Mouse (Mus musculus) CH12.LX (cell line): ENCODE data around the gene Cuta. TPM values are rescaled to one million over a fixed set of nuclear protein-coding genes. Genes with fewer than 3 reads are reported as not detected.

Experiments used
- DNase-seq: peaks from one replicate; pipeline ENCODE4 v3.0.0-alpha.2; 2013; ENCODE audit errors: extremely low read depth
- H3K27ac ChIP-seq: 2 replicates; pipeline ENCODE4 v1.5.1; 2012; ENCODE audit warnings: low read depth, mild to moderate bottlenecking, control low read depth, moderate library complexity; ENCODE audit not compliant: insufficient read depth
- H3K27me3 ChIP-seq: replicated peaks from 2 replicates; pipeline ENCODE3; 2012; ENCODE audit warnings: inconsistent platforms
- H3K36me3 ChIP-seq, 2 experiments: replicated peaks in 1 of 2; 2 replicates each; pipeline versions ENCODE3 to v1.6.1; 2012; ENCODE audit warnings: inconsistent platforms in 1 of 2, low read length in 1 of 2, mild to moderate bottlenecking in 1 of 2, mixed read lengths in 1 of 2, moderate library complexity in 1 of 2; ENCODE audit not compliant: control insufficient read depth in 1 of 2, insufficient read depth in 1 of 2
- H3K4me1 ChIP-seq, 2 experiments: 2 replicates each; pipeline ENCODE4 v1.6.1; 2012; ENCODE audit warnings: inconsistent platforms in 1 of 2, moderate library complexity in 1 of 2; ENCODE audit not compliant: insufficient read depth in 2 of 2, control insufficient read depth in 1 of 2
- H3K4me2 ChIP-seq: 2 replicates; pipeline ENCODE4 v1.6.1; 2012; ENCODE audit warnings: low read depth, mild to moderate bottlenecking, control low read depth; ENCODE audit not compliant: poor library complexity, insufficient read depth, severe bottlenecking
- H3K4me3 ChIP-seq, 3 experiments: fragments of 150-350 bp in 1 of 3; sonication (generic) in 1 of 3; replicated peaks in 1 of 3; 2 replicates each; pipeline versions ENCODE3 to v1.5.1; 2011 to 2012; ENCODE audit warnings: low read depth in 2 of 3, low read length in 2 of 3, mild to moderate bottlenecking in 2 of 3, moderate library complexity in 2 of 3, control low read depth in 1 of 3, improper control_type of control experiment in 1 of 3, inconsistent platforms in 1 of 3, mixed read lengths in 1 of 3; ENCODE audit not compliant: poor library complexity in 1 of 3
- H3K79me2 ChIP-seq: replicated peaks from 2 replicates; pipeline ENCODE4 v1.6.1; 2012; ENCODE audit warnings: mild to moderate bottlenecking, moderate library complexity; ENCODE audit not compliant: control insufficient read depth, poor library complexity, insufficient read depth, severe bottlenecking; ENCODE audit errors: extremely low read depth
- H3K9ac ChIP-seq: 2 replicates; pipeline ENCODE4 v1.6.1; 2012; ENCODE audit warnings: low read depth, mild to moderate bottlenecking, control low read depth, moderate library complexity; ENCODE audit not compliant: insufficient read depth
- H3K9me3 ChIP-seq: replicated peaks from 2 replicates; pipeline ENCODE3; 2012; ENCODE audit warnings: low read length, inconsistent platforms, mixed read lengths
- BHLHE40 ChIP-seq: IDR thresholded peaks from 2 replicates; pipeline ENCODE4 v1.6.1; 2011; ENCODE audit warnings: mild to moderate bottlenecking, low read depth, low read length, improper control_type of control experiment
- CHD2 ChIP-seq: IDR thresholded peaks from 2 replicates; pipeline ENCODE4 v1.6.1; 2011; ENCODE audit warnings: low read length, improper control_type of control experiment
- CTCF ChIP-seq, 2 experiments: IDR thresholded peaks in 1 of 2; conservative IDR thresholded peaks in 1 of 2; 2 replicates each; pipeline ENCODE4 v1.5.1; 2011 to 2012; ENCODE audit warnings: low read depth in 2 of 2, low read length in 2 of 2, improper control_type of control experiment in 1 of 2, inconsistent platforms in 1 of 2, mild to moderate bottlenecking in 1 of 2, moderate library complexity in 1 of 2
- E2F4 ChIP-seq: IDR thresholded peaks from 2 replicates; pipeline ENCODE4 v1.6.1; 2011; ENCODE audit warnings: low read depth, low read length, improper control_type of control experiment; ENCODE audit not compliant: insufficient replicate concordance
- ELF1 ChIP-seq: IDR thresholded peaks from 2 replicates; pipeline ENCODE4 v1.6.1; 2014; ENCODE audit warnings: low read depth, mild to moderate bottlenecking, inconsistent platforms, low read length, improper control_type of control experiment
- EP300 ChIP-seq: IDR thresholded peaks from 2 replicates; pipeline ENCODE4 v1.6.1; 2011; ENCODE audit warnings: low read length, improper control_type of control experiment
- GABPA ChIP-seq: IDR thresholded peaks from 2 replicates; pipeline ENCODE4 v1.6.1; 2012; ENCODE audit warnings: low read depth, low read length, improper control_type of control experiment, inconsistent platforms; ENCODE audit not compliant: insufficient replicate concordance
- HCFC1 ChIP-seq: IDR thresholded peaks from 2 replicates; pipeline ENCODE4 v1.6.1; 2012; ENCODE audit warnings: low read depth, mild to moderate bottlenecking, inconsistent platforms, low read length, improper control_type of control experiment
- IRF4 ChIP-seq: IDR thresholded peaks from 2 replicates; pipeline ENCODE4 v1.6.1; 2014; ENCODE audit warnings: low read depth, mild to moderate bottlenecking, inconsistent platforms, low read length, improper control_type of control experiment
- JUN ChIP-seq: IDR thresholded peaks from 2 replicates; pipeline ENCODE4 v1.6.1; 2011; ENCODE audit warnings: low read depth, mild to moderate bottlenecking, low read length, improper control_type of control experiment, moderate library complexity; ENCODE audit not compliant: insufficient read depth
- MAX ChIP-seq: IDR thresholded peaks from 2 replicates; pipeline ENCODE4 v1.6.1; 2011; ENCODE audit warnings: low read length, improper control_type of control experiment
- MYC ChIP-seq: IDR thresholded peaks from 2 replicates; pipeline ENCODE4 v1.6.1; 2011; ENCODE audit warnings: low read depth, mild to moderate bottlenecking, improper control_type of control experiment, low read length
- NELFE ChIP-seq: IDR thresholded peaks from 2 replicates; pipeline ENCODE4 v1.6.1; 2011; ENCODE audit warnings: low read depth, low read length, improper control_type of control experiment
- NRF1 ChIP-seq: IDR thresholded peaks from 2 replicates; pipeline ENCODE4 v1.6.1; 2014; ENCODE audit warnings: low read depth, mild to moderate bottlenecking, inconsistent platforms, low read length, improper control_type of control experiment, moderate library complexity
- POLR2A ChIP-seq: IDR thresholded peaks from 2 replicates; pipeline ENCODE4 v1.6.1; 2011; ENCODE audit warnings: low read depth, mild to moderate bottlenecking, improper control_type of control experiment, low read length
- RAD21 ChIP-seq: IDR thresholded peaks from 2 replicates; pipeline ENCODE4 v1.6.1; 2011; ENCODE audit warnings: low read depth, mild to moderate bottlenecking, low read length, improper control_type of control experiment, moderate library complexity
- RCOR1 ChIP-seq: conservative IDR thresholded peaks from 2 replicates; pipeline ENCODE4 v1.6.1; 2012; ENCODE audit warnings: low read depth, mild to moderate bottlenecking, inconsistent platforms, low read length, improper control_type of control experiment
- SIN3A ChIP-seq: IDR thresholded peaks from 2 replicates; pipeline ENCODE4 v1.6.1; 2012; ENCODE audit warnings: low read length, improper control_type of control experiment, inconsistent platforms
- SMC3 ChIP-seq: IDR thresholded peaks from 2 replicates; pipeline ENCODE4 v1.6.1; 2011; ENCODE audit warnings: low read depth, low read length, improper control_type of control experiment
- TBP ChIP-seq: conservative IDR thresholded peaks from 2 replicates; pipeline ENCODE4 v1.6.1; 2011; ENCODE audit warnings: low read depth, low read length, improper control_type of control experiment
- TCF12 ChIP-seq: IDR thresholded peaks from 2 replicates; pipeline ENCODE4 v1.6.1; 2014; ENCODE audit warnings: low read depth, mild to moderate bottlenecking, inconsistent platforms, low read length, improper control_type of control experiment
- UBTF ChIP-seq: IDR thresholded peaks from 2 replicates; pipeline ENCODE4 v1.6.1; 2012; ENCODE audit warnings: low read depth, mild to moderate bottlenecking, inconsistent platforms, low read length, improper control_type of control experiment, moderate library complexity
- USF1 ChIP-seq: IDR thresholded peaks from 2 replicates; pipeline ENCODE4 v1.6.1; 2014; ENCODE audit warnings: low read depth, mild to moderate bottlenecking, inconsistent platforms, low read length, improper control_type of control experiment
- USF2 ChIP-seq: conservative IDR thresholded peaks from 2 replicates; pipeline ENCODE4 v1.6.1; 2011; ENCODE audit warnings: low read depth, low read length, improper control_type of control experiment
- ZKSCAN1 ChIP-seq: IDR thresholded peaks from 2 replicates; pipeline ENCODE4 v1.6.1; 2012; ENCODE audit warnings: low read depth, inconsistent platforms, low read length, improper control_type of control experiment, borderline replicate concordance
- ZMIZ1 ChIP-seq: IDR thresholded peaks from 2 replicates; pipeline ENCODE4 v1.6.1; 2012; ENCODE audit warnings: low read depth, mild to moderate bottlenecking, inconsistent platforms, low read length, improper control_type of control experiment
- ZNF384 ChIP-seq: IDR thresholded peaks from 2 replicates; pipeline ENCODE4 v1.6.1; 2012; ENCODE audit warnings: low read depth, low read length, improper control_type of control experiment, inconsistent platforms
- dilution Hi-C: fragments of 300-500 bp; cut with MboI; formaldehyde crosslinking; loops from 2 replicates; pipeline ENCODE4 v1.14.3; 2020; ENCODE audit warnings: low sequenced_read_pairs; ENCODE audit not compliant: extremely low pct_unique_long_range_greater_than_20kb, extremely low pct_ligation_motif_present
- in situ Hi-C: fragments of 300-500 bp; cut with MboI; formaldehyde crosslinking; loops from 3 replicates; pipeline ENCODE4 v1.14.3; 2019; ENCODE audit warnings: low sequenced_read_pairs, low pct_ligation_motif_present, low pct_unique_long_range_greater_than_20kb, mixed read lengths
- polyA plus RNA-seq: library from polyadenylated mRNA; unstranded; fragments of >175 nt; gene quantifications from 2 replicates; pipeline ENCODE4 v1.2.1, GENCODE M21; 2012; ENCODE audit warnings: low read depth; ENCODE audit not compliant: insufficient read length
- total RNA-seq, 2 experiments: library from RNA; depleted of rRNA; stranded (reverse); fragments of 300-350 nt in 1 of 2; fragments of >200 nt in 1 of 2; gene quantifications; 2 replicates each; pipeline ENCODE4 v1.2.3; 2012 to 2014

The Cuta gene
- total and polyA plus RNA-seq, 3 experiments, result 30.5 to 121 (median 34.6) TPM

DNA sequence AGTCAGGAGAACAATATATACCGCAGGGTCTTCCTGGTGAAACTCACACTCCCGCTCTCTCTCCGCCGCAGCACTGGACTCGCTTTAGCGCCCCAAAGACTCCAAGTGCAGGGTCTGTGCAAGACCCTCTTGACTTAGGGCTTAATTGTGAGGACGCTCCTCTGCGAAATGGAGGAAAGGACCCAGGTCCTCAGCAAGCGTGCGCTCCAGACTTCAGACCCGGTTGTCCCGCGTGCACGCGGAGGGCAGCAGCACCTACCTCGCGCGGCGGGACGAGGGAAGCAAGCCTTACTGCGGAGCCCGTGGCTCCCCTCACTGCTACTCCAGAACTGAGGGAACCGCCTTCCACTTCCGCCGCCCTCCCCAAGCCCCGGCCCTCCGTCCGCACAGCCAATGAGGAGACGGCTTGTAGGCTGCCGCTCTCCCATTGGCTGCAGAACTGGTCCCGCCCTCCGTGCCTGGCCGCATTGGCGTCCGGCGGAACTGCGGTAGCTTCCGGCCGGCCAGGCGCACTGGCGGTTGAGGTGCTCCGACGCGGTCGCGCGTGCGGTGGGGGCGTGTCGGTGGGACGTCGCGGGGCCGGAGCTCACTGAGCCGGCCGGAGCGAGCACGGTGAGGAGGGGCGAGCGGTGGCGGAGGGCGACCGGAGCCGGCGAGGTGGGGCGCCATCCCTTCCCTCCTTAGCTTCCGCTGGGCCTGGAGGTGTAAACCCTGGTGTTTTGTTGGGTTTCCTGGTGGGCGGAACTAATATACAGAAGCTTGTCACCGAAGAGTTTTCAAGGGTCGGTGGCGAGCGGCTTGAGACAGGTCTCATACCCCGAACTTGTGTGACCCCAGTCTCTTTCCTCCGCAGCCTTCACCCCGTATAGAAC lies 33.6 kb upstream of the Cuta start, which contains the start of gene Zbtb9 (continued):
- TF ChIP-seq USF2 (no peak), CTCF (conservative IDR thresholded peaks at IDR 0.05 in 1 of 2, IDR thresholded peaks at IDR 0.05 in 1 of 2; ENCODE audit: low read depth in 2 of 2, low read length in 2 of 2) (peak in 1 of 2 experiments; percentile 1; a peak in 1 of 4 replicates), JUN (no peak), ELF1 (peak; percentile 91), EP300 (no peak), NELFE (peak; percentile 88), CHD2 (peak; percentile 79; the same call in 1 of the 2 replicates), IRF4 (peak; percentile 14; the same call in 1 of the 2 replicates), TBP (peak; percentile 71), GABPA (no peak), UBTF (no peak)

DNA sequence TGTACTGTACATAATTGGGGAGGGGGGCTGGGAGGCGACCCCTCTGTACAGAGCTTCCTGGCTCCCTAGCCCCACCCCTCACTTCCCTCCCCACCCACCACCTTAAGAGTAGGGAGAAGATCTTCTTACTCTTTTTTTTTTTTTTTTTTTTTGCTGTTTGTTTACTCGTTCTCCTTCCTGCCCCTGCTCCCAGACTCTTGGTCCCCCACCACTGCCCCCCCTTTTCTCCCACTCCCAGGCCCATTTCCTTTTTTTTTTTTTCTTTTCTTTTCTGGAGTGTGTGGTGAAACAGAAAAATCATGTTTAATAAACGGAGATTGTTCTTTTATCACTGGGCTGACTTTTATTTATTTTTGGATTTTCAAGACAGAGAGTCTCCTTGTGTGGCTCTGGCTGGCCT lies 32.7 kb upstream of the Cuta start:
- peaks cover 21% of the 10 kb centered on the region for H3K79me2 ChIP-seq
- H3K27ac ChIP-seq, result no peak overlapping the region
- peak overlapping the region; percentile 92 for H3K9ac ChIP-seq
- no peak for DNase-seq
- H3K27me3 ChIP-seq, result peaks cover 4% of the 10 kb centered on the region
- H3K9me3 ChIP-seq, result no peaks in the 10 kb centered on the region
- H3K4me3 ChIP-seq, result peak overlapping the region; percentile 90 to 95 (median 92)
- H3K4me1 ChIP-seq, result peaks cover 17 to 41% of the 10 kb centered on the region in 2 experiments
- peaks cover 23 to 30% of the 10 kb centered on the region in 2 experiments for H3K36me3 ChIP-seq
- H3K4me2 ChIP-seq, result peak overlapping the region; percentile 95
- TF ChIP-seq ZNF384 (peak; percentile 20; the same call in 1 of the 2 replicates), POLR2A (no peak)
- in situ Hi-C loops, result no loop called here
- dilution Hi-C loops, result no loop called here

DNA sequence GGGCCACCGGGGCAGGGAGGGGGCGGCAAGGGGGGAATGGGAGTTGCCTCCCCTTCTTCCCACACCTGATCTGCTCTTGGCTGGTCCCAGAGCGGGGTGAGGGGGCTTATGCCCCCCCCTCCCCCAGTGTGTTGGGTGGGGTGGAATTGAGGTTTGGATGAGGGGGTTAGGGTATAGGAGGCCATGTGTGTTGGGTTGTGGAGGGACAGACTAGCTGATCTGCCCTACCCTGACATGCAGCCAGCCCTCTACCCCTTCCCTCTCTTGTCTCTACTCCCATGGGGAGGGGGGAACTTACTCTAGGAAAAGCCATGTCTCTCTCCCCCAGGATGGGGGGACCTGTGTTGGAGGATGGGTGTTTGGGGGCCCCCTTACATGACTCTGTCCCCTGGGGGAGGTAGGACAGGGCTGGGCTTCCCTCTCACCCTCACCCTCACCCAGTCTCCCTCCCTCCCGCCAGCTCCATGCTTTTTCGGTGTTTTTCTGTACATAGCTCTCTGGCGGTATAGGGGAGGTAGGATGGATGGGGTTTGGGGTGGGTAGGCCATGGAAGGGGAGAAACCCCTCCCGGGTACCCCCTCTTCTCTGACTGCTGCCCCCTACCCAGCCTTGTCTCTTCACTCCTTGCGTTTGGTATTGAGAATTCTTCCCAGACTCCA lies 32.0 kb upstream of the Cuta start:
- in situ Hi-C loops (no loop called here), dilution Hi-C loops (no loop called here)
- Histone ChIP-seq H3K4me3 (no peak overlapping the region), H3K27me3 (peaks cover 6% of the 10 kb centered on the region), H3K4me2 (no peak overlapping the region), H3K9me3 (no peaks in the 10 kb centered on the region), H3K36me3 (peaks cover 24 to 25% of the 10 kb centered on the region in 2 experiments), H3K27ac (no peak overlapping the region), H3K4me1 (peaks cover 17 to 36% of the 10 kb centered on the region in 2 experiments), H3K79me2 (peaks cover 21% of the 10 kb centered on the region), H3K9ac (no peak overlapping the region)
- TF ChIP-seq BHLHE40, result no peak
- TF ChIP-seq MAX, result no peak
- TF ChIP-seq USF1, result no peak
- no peak for TF ChIP-seq JUN
- no peak for TF ChIP-seq HCFC1
- no peak for TF ChIP-seq RCOR1
- no peak for TF ChIP-seq UBTF
- TF ChIP-seq NRF1, result no peak
- TF ChIP-seq TBP, result no peak
- no peak for TF ChIP-seq ZNF384
- no peak for TF ChIP-seq SMC3
- no peak for TF ChIP-seq E2F4
- no peak for TF ChIP-seq MYC
- no peak for TF ChIP-seq GABPA
- no peak for TF ChIP-seq TCF12
- no peak for TF ChIP-seq RAD21
- no peak for TF ChIP-seq USF2
- TF ChIP-seq ZKSCAN1, result no peak
- TF ChIP-seq SIN3A, result no peak
- no peak for TF ChIP-seq ZMIZ1
- DNase-seq, result no peak
